Mouse (Mus musculus) ES-Bruce4 (cell line): ENCODE data around the gene Arpc4.

Experiments used
- CTCF ChIP-seq: IDR thresholded peaks from one replicate; pipeline ENCODE4 v1.8.1; 2011; ENCODE audit warnings: low read depth, low read length
- EP300 ChIP-seq: IDR thresholded peaks from 2 replicates; pipeline ENCODE4 v1.6.1; 2011; ENCODE audit warnings: low read depth, low read length; ENCODE audit not compliant: insufficient read depth
- POLR2A ChIP-seq: IDR thresholded peaks from one replicate; pipeline ENCODE4 v1.8.1; 2011; ENCODE audit warnings: low read length; ENCODE audit not compliant: insufficient read depth

- TF ChIP-seq CTCF (no peak), POLR2A (no peak), EP300 (no peak)
These were observed 25.1 kb upstream of the Arpc4 start for GRCm38 (mm10) chr6:113352820-113353219.
